Mouse (Mus musculus) granulocyte monocyte progenitor cell, adult 5-6 weeks (primary cell): ENCODE data around the gene Tacc2. TPM values are rescaled to one million over a fixed set of nuclear protein-coding genes. Genes with fewer than 3 reads are reported as not detected.
"Not testable (repeated sequence)": the region's sequence is repeated elsewhere in the genome, so short reads cannot be mapped to it uniquely, and the experiment has no call there.

Experiments
- ATAC-seq: replicated peaks from 2 replicates; pipeline ENCODE4 v1.8.0; 2016; ENCODE audit warnings: mild to moderate bottlenecking, moderate TSS enrichment, inconsistent platforms; ENCODE audit not compliant: poor library complexity, severe bottlenecking
- total RNA-seq, 2 experiments: library from RNA; stranded (forward) in 1 of 2; stranded (reverse) in 1 of 2; fragments of 200-712, 200-1000 nt in 1 of 2; fragments of >200 nt in 1 of 2; fragmentation: Nextera tagmentation in 1 of 2; gene quantifications; 2 replicates each; pipeline ENCODE4 v1.2.3; 2014 to 2017

Gene Tacc2
- total RNA-seq, 2 experiments from 2014 or later = 3.7 to 10.9 TPM

DNA sequence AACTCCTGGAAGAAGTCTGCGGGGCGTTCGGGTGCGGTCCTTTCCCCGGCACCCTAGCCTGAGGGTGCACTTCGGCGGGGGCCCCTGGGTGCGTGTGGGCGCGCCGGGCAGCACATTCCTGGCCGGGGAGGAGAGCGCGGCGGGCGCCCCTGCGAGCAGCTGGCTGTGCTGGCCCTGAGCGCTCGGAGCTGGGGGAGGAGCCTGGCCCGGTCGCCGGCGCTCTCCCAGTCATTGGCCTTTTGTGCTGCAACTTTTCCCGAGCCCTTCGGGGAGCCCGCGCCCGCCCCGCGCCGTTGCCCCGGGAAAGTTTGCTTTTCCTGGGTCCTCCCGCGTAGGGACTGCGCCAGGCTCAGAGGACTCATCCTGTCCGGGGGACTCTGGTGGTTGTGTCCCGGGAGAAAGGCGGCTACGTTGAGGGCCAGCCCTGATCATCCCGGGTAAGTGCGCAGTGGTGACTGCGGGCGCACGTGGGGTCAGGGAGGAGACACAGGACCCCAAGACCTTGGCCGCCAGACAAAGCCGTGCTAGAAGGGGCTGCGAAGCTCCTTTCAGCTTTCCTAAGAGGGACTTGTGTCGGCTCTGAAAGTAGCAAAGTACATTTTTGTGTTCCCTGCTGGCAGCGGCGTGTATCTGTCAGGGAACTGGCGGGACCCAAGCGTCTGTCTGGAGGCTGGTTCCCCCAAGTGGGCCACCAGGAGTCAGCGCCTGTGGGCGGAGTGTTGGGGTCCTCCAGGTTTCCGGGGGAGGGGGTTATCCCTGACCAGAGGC lies 68.9 kb downstream of the Tacc2 start:
- ATAC-seq = peak; percentile 59

DNA sequence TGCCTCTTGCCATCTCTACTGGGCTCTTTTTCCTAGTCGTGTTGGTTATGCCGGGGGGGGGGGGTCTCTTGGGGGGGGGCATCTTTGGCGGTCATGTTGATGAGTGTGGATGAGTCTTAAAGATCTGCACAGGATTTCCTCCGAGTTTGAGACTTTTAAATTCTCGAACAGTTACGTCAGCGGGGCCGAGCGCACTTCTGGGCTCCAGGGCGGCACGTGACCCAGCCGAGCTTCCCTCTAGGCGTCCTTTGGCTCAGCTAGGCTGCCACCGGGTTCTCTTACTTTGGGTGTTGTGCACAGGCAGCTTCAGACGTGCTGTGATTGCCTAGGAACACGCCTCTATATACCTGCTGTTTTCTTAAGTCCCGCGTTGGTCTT lies 69.5 kb downstream of the Tacc2 start:
- peak; percentile 52 for ATAC-seq

DNA sequence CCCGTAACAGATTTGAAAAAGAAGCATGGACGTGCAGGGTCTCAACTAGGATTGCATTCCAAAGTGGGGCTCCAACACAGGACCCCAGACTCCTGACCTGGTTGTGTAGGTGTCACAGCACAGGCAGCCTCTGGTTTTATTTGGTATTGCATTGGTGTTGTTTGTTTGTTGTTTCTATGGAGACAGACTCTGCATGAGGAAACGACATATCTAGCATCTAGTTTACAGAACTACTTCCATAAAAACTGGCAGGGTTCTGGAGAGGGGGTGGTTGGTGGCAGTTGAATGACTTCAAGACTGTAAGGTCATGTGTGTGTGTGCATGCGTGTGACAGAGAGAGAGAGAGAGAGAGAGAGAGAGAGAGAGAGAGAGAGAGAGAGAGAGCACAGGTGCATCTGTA lies 70.8 kb downstream of the Tacc2 start:
- ATAC-seq = peak; percentile 34

DNA sequence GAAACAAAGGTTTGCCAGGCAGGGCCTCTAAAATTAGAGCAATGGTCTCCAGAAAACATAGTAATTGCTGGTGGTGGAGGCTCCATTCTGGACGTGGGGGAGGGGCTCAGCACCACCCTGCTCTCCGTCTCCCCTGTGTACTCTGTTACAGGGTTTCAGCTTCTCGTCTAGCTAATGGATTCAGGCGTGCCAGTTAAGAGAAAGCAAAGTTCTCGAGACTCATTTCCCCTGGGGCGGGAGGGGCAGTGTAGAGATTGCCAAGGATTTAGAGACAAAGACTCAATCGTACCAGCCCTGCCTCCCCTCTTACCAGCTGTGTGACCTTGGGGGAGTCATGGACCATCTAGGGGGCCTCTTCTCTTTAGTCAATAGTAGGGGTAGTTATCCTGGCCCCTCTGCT lies 72.0 kb downstream of the Tacc2 start:
- ATAC-seq = no peak

DNA sequence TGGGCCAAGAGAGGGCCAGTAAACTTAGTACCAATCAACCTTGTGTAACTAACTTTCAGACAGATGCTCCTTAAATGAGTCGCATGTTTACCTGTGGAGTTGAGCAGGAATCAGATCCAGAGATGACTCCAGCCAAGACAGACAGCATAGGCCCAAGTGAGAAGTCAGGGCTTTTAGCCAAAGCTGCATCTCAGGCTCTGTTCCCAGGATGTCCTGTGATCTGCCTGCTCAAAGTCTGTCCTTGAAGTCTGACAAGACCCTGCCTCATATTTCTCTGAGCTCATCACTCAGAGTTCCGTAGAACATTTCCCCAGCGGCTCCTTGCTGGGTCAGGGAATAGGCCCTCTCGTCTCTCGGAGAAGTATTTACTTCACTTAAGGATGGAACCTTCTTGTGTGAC lies 73.4 kb downstream of the Tacc2 start:
- no peak for ATAC-seq

DNA sequence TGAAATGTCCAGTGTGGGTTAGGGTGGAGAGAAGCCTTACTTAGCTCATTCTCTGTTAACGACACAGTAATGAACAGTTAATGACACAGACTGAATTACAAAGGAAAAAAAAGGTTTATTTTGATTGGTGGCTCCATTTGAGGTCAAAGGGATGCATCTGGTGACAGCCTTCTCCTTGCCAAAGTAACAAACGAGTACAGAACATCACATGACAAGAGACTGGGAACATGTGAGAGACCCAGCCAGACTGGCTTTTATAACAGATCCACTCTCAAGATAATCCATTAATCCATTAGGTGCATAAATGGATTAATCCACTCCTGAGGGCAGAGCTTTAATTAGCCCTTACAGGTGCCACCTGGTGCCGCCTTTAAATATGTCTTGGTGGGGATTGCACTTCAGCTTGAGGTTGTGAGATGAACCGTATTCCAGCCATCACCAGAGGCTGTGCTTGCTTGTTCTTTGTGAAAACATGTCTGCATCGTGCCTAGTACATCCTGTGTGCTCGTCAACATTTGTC lies 75.9 kb downstream of the Tacc2 start:
- ATAC-seq = no peak

DNA sequence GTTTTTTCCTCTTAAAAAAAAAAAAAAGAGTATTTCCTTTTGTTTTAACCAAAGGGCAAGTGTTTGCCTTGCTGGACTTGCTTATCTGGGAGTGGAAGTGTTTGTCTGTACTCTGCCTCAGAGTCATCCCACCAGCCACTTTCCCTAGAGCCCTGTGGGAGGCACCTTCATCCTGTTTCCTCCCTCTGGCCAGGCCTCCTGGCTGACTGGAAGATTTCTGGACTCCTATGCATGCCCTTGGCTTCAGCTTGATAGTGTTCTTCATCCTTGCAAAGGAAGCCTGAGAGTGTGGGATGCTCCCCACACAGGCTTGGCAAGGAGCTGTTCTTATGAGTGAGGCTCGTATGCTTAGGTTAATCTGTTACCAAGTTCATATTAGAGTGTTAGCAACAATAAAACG lies 77.3 kb downstream of the Tacc2 start:
- ATAC-seq = no peak

DNA sequence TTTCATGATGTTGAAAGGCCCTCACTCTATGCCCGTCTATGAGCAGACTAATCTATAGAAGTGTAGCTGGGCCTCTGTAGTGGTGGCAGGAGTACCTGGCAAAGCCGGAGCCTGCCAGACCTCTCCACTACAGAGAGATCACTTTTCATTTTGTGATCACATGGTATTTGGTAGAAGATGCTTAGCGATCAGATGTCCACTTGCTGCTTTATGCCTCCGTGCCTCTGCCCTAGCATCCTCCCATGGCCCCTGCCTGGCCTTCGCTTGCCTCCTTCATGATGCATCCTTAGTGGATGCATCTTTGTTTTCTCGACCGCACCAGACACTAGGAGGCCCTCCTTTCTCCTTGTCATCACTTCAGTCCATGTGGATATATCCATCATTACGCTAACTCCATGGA lies 79.7 kb downstream of the Tacc2 start:
- ATAC-seq = no peak

DNA sequence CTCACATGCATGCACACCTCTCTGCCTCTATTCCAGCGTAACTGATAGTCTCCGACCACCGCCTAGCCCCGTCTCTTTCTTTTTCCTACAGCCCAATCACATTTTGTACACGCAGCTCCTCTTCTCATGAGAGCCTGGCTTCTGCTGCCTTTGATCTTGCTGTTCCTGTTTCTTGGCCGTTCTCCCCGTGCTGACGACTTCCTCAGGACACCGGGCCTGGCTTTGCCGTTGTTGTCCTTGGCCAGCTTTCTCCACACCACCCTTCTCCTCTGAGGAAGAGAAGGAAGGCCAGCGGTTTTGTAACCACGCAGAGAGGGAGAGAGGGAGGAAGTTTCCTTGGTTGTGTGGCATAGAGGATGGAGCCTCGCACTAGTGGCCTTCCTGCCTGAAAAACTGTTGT lies 80.5 kb downstream of the Tacc2 start:
- peak; percentile 86 for ATAC-seq

DNA sequence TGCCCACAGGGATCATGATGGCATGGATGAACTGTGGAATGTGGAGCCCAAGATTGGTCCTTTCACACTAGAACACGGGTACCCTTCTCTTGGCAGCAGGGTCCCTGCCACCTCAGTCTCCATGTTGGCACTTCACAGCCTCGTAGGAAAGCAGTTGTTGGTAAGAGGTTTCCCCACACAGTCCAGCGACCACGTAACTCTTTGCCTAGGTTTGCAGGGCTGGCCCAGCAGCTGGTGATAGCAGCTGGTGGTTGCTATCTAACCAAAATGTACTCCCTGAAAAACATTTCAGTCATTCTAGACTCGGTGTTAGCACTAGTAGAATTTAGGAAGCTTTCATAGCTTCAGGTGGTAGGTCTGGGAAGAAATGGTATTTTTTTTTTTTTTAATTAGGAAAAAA lies 81.9 kb downstream of the Tacc2 start:
- no peak for ATAC-seq

DNA sequence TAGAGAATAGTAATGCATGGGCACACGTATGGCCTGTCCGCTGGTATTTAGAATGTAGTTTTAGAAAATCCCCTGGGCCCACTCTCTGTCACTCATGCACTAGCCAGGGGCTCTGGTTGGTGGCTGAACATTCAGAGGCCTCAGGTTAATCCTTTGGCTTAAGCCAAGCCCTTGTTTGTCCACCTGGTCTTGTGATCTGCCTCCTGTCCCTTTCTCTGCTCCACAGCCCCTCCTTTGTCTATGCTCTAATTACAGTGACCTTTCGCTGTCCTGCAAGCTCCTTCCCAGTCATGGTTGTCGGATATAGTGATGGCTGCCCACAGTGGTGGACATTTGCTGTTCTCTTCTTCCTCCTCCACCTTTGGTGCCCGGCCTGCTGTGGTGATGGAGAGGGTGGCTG lies 85.0 kb downstream of the Tacc2 start:
- ATAC-seq = no peak

DNA sequence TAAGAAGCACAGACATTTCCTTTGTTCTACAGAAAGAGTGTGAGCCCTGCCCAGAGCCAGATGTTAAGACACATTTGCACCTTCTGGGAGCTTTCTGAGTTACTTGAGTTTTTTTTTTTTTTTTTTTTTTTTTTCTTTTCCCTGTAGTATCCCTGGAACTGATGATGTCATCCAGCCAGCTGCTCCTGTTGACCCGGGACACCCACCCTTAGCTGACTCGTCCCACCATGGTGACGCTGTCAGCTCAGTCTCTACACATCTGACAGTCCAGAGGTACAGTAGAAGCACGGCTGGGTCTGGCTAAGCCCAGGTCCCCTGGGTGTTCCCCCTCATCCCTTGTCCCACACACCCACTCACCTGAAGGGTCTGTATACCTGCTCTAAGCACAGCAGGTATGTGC lies 85.6 kb downstream of the Tacc2 start:
- ATAC-seq = no peak

DNA sequence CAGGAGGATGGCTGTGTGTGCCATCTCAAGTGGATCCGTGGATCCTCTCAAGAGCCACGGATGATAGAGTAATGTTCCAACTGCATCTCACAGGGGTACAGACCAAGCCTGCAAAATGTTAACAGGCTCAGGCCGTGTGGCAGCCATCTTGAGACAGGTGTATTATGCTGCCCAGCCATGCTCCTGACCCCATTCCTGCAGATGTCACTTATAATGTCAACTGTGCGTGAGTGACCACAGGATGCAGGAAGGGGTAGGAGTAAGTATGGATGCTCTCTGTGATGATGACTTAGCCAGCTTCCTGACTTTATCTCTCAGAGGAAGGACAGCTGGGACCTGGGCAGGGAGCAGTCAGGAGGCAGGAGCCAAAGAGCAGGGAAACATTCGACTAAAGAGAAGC lies 86.8 kb downstream of the Tacc2 start:
- ATAC-seq = no peak

DNA sequence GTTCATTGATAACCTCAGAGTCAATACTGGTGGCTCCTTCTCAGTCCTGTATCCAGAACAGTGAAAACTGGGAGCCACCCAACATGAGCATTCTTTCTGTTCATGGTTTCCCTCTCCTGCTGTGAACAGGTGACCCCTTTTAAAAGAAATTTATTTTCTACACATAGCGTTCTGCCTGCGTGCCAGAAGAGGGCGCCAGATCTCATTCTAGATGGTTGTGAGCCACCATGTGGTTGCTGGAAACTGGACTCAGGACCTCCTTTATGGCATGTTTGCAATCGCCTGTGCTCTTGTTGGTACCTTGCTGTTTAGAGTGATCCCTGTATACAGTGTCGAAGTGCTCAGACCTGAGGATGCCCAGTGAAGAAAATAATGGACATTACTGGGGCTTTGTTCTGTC lies 87.4 kb downstream of the Tacc2 start:
- ATAC-seq = no peak

DNA sequence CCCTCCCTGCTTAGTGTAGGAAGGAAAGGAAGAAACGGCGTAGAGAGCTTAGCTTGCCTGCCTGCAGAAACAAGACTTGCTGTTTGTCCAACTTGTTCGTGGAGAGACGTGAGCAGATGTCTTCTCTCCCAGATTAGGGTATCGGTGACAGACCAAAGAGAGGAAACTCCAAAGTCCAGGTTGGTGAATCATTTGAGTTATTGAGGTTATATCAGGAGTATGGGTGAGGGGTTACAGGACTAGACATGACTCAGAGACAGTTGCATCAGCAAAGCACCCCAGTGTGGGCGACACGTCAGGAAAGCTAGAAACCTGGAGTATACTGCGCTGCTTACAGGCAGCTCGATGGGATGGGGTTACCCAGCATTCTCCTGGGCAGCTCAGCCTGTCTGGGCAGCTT lies 88.1 kb downstream of the Tacc2 start:
- no peak for ATAC-seq

DNA sequence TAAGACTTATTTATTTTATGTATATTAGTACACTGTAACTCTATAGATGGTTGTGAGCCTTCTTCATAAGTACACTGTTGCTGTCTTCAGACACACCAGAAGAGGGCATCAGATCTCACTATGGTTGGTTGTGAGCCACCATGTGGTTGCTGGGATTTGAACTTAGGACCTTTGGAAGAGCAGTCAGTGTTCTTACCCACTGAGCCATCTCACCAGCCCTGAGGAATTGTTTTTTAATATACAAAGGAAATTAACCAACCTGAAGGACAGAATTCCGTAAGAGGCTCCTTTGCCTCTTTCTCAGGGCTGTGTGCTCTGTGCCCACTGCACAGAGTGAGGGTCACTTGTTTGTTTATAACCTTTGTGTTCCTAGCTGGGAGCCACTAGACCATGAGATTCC lies 90.8 kb downstream of the Tacc2 start:
- ATAC-seq = not testable (repeated sequence)

DNA sequence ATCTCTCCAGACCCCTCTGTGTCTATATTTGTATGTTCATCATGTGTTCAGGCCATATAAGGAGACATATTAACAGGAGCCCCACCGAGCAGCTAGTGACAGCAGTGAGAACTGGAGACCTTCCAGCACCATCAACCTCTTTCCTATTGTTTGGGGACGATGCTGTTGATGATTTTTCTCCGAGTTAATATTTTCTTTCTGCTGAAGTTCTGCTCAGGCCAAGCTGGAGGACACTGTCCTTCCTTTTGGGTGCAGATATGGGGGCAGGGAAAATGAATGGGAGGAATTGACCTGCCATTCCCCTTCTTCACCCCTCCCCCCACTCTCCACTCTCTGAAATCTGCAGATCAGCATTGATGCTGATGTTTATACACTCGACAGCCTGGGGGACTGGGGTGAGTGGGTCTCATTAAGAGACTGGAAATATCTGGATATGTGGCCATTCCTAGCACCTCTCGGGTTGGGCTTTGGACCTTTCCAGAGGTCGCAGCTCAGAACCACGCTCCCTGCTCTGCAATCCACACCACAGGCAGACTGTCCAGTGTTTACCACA lies 91.6 kb downstream of the Tacc2 start:
- no peak for ATAC-seq

DNA sequence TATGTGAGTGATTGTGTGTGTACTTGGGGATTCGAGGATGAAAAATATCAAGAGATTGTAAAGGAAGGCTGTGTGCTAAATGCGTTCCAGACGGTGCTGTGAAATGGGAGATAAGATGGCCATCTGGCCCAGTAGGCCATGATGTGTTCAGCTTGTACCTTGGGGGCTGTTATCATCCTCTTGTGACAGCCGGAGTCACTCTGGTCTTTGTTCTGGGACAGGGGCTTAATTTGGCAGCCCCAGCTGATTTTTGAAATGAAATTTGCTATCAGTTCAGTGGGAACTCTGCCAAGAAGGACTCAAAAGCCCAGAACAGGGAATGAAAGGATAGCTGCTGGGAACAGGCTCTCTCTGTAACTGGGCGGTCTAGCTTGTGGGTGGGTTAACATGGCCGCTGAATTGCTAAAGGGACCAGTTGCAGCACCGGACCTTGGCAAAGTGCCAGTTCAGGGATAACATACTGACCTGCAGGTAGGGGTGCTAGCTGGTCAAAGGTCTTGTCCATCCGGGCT lies 92.2 kb downstream of the Tacc2 start:
- no peak for ATAC-seq

DNA sequence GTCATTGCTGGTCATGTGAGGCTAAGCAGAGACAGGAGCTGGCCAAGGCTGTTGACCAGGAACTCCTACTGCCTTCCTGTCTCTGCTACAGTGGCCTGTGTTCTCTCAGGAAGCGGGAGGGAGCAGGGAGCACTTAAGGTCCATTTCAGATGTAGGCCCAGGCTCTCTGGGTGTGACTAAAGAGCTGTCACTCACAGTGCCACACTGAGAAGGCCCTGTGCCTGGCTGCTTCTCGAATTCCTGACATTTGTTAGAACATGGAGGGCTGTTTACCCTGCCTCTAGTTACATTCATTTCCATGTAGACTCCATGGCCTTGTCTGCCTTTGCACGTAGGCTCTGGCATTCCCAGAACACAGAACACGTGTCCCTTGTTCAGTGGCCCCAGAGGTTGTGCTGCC lies 93.1 kb downstream of the Tacc2 start:
- no peak for ATAC-seq

DNA sequence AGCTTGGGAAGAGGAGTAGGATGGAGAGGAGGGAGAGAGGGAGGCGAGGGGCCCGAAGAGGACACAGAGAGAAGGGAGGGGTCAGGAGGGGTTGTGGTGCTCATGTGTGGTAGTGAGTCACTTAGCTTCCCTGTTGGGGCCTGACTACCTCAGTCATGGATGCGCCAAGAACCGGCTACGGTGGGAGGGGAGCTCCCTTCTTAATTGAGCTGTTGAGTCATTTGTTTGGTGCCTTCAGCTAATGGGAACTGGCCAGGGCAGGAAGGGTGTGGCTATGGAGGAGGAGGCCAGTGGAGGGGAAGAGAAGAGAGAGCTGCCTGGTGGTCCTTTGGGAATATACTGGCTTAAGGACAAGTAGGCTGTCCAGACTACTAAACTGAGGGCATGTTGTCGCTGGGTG lies 94.1 kb downstream of the Tacc2 start:
- ATAC-seq = 0 out of 2 replicates have a peak, but pooled peaks have one; percentile 25

DNA sequence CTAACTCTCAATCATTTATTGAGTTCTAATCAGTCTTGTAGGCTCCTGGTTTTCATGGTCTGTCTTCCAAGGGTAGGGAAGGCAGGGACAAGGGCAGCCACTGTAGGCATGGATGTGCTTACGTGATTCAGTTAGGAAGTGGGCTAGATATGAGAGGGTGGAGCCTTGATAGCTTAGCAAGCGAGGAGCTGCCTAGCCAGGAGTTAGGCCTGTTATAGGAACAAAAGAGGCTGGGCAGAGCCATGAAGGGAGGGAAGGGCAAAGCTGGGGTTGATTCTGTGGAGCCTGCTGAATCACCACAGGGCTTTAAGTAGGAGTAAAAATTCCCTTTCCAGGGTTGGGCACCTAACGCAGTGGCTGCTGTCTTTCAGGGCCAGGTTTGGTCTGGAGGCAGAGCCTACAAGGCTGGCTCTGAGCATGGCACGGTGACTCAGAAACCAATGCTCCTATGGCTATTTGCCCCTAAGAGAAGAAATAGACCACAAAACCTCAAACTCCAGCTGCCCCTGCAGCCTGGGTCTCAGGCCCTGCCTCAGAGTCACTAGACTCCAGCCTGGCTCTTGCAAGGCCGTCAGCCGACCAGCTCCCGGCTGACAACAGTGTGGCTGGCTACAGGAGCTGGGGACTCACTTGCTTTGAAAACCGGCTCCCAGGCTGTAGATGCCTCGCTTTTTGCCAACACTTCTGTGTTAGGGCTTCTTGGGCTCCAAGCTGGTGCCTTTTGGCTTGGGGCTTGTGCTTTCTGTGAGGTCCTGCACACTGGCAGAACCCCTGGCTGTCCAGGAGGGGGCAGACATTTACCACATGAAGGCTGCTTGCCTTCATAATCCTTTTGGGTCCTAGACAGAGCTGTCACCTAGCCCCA lies 96.2 kb downstream of the Tacc2 start:
- peak; percentile 74 for ATAC-seq
